Mouse (Mus musculus): ENCODE results near the gene Icos. TPM values are rescaled to one million over a fixed set of nuclear protein-coding genes. Genes with fewer than 3 reads are reported as not detected.

Icos gene
- 0.32 and 0.73 TPM in 2 replicates for polyA plus RNA-seq (2014; fragmentation: Nextera tagmentation; extraction: Ambion mirVana)

DNA sequence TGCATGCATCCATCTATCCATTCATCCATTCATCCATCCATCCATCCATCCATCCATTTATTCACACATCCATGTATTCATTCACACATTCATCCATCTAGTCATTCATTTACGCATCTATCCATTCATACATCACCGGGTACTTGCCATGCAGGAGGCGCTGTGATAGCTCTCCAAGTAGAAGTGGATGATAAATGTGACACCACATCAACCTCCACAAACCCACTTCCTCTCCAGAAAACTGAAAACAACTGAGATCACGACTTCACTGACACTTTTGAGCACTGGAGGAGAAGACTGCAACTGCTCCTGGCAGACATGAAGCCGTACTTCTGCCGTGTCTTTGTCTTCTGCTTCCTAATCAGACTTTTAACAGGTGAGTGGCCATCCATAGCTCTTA is at the start of gene Icos:
TSS of gene Icos (plus strand) at position 287 of the 400 bp plus-strand sequence.
- no peaks in the 10 kb centered on the region for H3K9me3 ChIP-seq (ENCODE audit: control insufficient read depth, low read length)
- 60% methylated on average over 6 of the region's 6 CpGs for WGBS

DNA sequence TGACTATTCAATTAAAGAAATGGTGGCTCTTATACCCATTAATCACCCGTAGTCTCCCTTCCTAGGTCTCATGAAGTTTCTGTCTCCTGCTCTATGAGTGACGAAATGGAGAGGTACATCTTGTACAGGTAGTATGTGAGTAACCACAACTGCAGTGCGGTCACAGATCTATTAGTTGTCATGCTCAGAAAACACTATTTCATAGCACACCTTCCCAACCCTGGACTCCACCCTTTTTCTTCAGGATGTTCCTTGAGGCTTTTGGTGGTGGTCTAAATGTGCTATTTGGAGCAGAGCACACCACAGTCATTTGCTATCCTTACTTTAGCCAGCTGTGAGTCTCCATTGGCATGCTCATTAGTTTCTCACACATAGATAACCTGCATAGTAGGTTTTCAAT is 48.7 kb upstream of the Icos start:
- H3K9me3 ChIP-seq (ENCODE audit: control insufficient read depth, low read length), result no peaks in the 10 kb centered on the region
- no peaks in the 10 kb centered on the region for H3K4me1 ChIP-seq (replicated peaks; ENCODE audit: control insufficient read depth, insufficient read depth, low read length)
- ATAC-seq (replicated peaks; ENCODE audit: low FRiP score) (no peak), DNase-seq (ENCODE audit: low spot score) (no peak)
- 84% methylated on average over 3 of the region's 3 CpGs for WGBS
- H3K9ac ChIP-seq (ENCODE audit: low read depth, low read length), result no peak overlapping the region
- no peak overlapping the region for H3K4me3 ChIP-seq (ENCODE audit: low read depth, low read length)
- H3K27ac ChIP-seq (ENCODE audit: low read depth, low read length), result no peak overlapping the region
- no peaks in the 10 kb centered on the region for H3K36me3 ChIP-seq (ENCODE audit: control insufficient read depth, insufficient read depth, low read length)
- H3K4me2 ChIP-seq, result no peak overlapping the region
- H3K27me3 ChIP-seq (replicated peaks; ENCODE audit: control insufficient read depth, insufficient read depth, low read length), result no peaks in the 10 kb centered on the region

More for the DNA sequence above, at the start of gene Icos:
- DNase-seq (ENCODE audit: low spot score), result no peak
- no peaks in the 10 kb centered on the region for H3K27me3 ChIP-seq (replicated peaks; ENCODE audit: control insufficient read depth, insufficient read depth, low read length)
- ATAC-seq (replicated peaks; ENCODE audit: low FRiP score), result no peak
- no peak within 1 kb of the TSS for H3K9ac ChIP-seq (ENCODE audit: low read depth, low read length)
- H3K36me3 ChIP-seq (ENCODE audit: control insufficient read depth, insufficient read depth, low read length), result no peaks in the 10 kb centered on the region
- H3K4me2 ChIP-seq, result no peak within 1 kb of the TSS
- H3K4me1 ChIP-seq (replicated peaks; ENCODE audit: control insufficient read depth, insufficient read depth, low read length), result no peaks in the 10 kb centered on the region
- H3K27ac ChIP-seq (ENCODE audit: low read depth, low read length), result no peak within 1 kb of the TSS
- no peak within 1 kb of the TSS for H3K4me3 ChIP-seq (ENCODE audit: low read depth, low read length)

DNA sequence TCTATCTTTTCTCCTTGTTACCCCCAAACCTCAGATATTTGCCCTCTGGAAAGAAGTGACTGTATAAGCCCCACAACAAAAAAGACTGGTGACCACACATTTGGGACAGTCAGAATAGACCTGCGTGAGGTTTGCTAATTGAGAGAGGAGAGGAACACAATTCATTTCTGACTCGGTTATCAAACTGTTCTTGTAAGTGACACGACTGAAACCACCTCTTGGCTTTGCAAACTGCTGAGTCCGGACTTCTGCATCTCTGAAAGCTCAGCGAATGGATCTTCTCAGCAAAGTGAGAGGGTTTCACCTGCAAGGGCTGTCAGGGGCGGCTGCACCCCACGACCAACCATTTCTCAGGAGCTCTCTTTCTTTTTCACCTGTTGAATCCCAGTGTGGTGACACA is 47.3 kb upstream of the Icos start:
- no peaks in the 10 kb centered on the region for H3K9me3 ChIP-seq (ENCODE audit: control insufficient read depth, low read length)
- H3K4me1 ChIP-seq (replicated peaks; ENCODE audit: control insufficient read depth, insufficient read depth, low read length), result no peaks in the 10 kb centered on the region
- no peak for ATAC-seq (replicated peaks; ENCODE audit: low FRiP score)
- no peaks in the 10 kb centered on the region for H3K27me3 ChIP-seq (replicated peaks; ENCODE audit: control insufficient read depth, insufficient read depth, low read length)
- H3K36me3 ChIP-seq (ENCODE audit: control insufficient read depth, insufficient read depth, low read length), result no peaks in the 10 kb centered on the region
- no peak overlapping the region for H3K27ac ChIP-seq (ENCODE audit: low read depth, low read length)
- no peak overlapping the region for H3K4me3 ChIP-seq (ENCODE audit: low read depth, low read length)
- H3K9ac ChIP-seq (ENCODE audit: low read depth, low read length), result no peak overlapping the region
- H3K4me2 ChIP-seq, result no peak overlapping the region
- 79% methylated on average over 7 of the region's 7 CpGs for WGBS
- DNase-seq (ENCODE audit: low spot score), result no peak

DNA sequence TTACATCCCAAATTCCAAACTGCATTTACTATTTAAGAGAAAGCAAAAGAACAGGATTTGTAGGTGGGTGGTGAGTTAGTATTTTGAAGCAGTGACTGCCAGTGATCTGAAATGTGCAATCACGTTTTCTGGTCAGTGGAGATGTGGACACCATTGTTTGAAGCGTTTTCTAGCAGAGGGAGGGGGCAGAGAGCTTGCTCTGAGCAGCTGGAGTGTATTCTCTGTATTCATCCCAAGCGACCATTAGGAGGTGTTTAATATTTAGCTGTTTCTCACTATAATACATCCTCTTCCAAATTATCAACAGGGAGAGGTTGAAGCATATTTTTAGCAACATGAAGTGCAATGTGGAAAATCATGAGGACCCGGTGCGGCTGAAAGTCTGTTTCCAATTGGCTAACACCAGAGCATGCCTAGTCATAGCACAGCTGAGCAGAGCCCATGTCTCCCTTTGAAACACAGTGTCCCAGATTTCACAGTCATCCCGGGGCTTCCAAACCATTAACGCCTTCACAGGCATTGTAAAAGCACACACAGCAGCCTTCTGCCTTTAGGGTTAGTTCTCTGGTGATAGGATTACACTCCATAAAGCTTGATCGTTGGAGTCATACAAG is 41.7 kb upstream of the Icos start:
- Histone ChIP-seq H3K4me2 (no peak overlapping the region), H3K36me3 (ENCODE audit: control insufficient read depth, insufficient read depth, low read length) (no peaks in the 10 kb centered on the region), H3K27me3 (replicated peaks; ENCODE audit: control insufficient read depth, insufficient read depth, low read length) (no peaks in the 10 kb centered on the region), H3K4me1 (replicated peaks; ENCODE audit: control insufficient read depth, insufficient read depth, low read length) (no peaks in the 10 kb centered on the region), H3K4me3 (ENCODE audit: low read depth, low read length) (no peak overlapping the region), H3K27ac (ENCODE audit: low read depth, low read length) (no peak overlapping the region), H3K9me3 (ENCODE audit: control insufficient read depth, low read length) (no peaks in the 10 kb centered on the region), H3K9ac (ENCODE audit: low read depth, low read length) (no peak overlapping the region)
- DNase-seq (ENCODE audit: low spot score) (no peak), ATAC-seq (replicated peaks; ENCODE audit: low FRiP score) (no peak)
- 63% methylated on average over 8 of the region's 8 CpGs for WGBS

DNA sequence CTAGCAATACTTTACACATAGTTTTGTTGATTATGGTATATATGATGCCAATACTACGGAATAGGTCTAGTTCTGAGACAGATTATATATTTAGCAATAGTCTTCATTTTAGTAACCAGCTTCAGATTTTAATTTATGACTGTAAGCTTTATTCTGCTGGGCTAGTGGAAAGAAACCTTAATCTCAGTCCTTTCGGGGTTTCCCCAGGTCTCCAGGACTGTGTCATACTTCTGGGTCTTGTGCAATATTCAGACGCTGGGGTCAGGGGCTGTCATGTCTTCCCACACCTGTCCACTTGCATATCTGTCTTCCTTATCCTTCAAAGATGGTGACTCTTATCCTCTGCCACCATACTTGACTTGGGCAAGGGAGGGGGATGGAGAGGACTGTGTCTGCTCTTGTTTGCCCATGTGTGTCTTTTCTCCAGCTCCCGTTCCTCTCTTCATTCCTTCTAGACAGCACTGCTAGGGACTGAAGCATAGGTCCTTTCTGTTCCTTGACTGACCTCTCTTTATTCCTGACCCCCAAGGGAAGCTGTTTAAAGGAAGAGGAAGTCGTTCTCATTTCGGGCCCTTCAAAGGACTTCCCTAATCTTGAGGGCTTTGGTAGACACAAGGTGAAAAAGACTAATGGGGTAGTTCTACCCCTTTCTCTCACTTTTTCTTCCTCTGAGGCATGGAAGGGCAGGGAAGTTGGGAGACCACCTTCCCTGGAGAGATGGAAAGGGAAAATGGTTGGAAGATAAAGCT is 40.6 kb upstream of the Icos start:
- H3K4me1 ChIP-seq (replicated peaks; ENCODE audit: control insufficient read depth, insufficient read depth, low read length), result no peaks in the 10 kb centered on the region
- H3K27me3 ChIP-seq (replicated peaks; ENCODE audit: control insufficient read depth, insufficient read depth, low read length), result no peaks in the 10 kb centered on the region
- H3K9ac ChIP-seq (ENCODE audit: low read depth, low read length), result no peak overlapping the region
- ATAC-seq (replicated peaks; ENCODE audit: low FRiP score) (no peak), DNase-seq (ENCODE audit: low spot score) (no peak)
- H3K4me3 ChIP-seq (ENCODE audit: low read depth, low read length), result no peak overlapping the region
- no peak overlapping the region for H3K4me2 ChIP-seq
- no peak overlapping the region for H3K27ac ChIP-seq (ENCODE audit: low read depth, low read length)
- 56% methylated on average over 6 of the region's 6 CpGs for WGBS
- H3K9me3 ChIP-seq (ENCODE audit: control insufficient read depth, low read length), result no peaks in the 10 kb centered on the region
- H3K36me3 ChIP-seq (ENCODE audit: control insufficient read depth, insufficient read depth, low read length), result no peaks in the 10 kb centered on the region

DNA sequence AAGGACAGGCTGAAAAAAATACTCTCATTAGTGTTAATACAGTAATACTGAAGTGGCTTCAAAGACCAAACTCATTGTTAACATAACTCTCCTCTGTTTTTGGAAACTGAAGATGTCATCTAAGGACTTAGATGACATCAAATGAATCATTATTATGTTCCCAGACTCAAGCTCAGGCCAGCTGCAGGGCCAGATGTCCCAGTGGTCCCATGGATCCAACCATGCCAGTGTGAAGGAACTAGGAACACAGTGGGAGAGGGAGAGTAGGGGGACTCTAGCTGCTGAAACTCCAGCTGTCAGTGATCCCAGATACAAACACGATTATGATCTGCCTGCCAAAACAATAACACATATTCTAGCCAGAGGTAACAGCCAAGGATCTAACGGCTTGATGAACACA is 39.5 kb upstream of the Icos start:
- no peak overlapping the region for H3K9ac ChIP-seq (ENCODE audit: low read depth, low read length)

DNA sequence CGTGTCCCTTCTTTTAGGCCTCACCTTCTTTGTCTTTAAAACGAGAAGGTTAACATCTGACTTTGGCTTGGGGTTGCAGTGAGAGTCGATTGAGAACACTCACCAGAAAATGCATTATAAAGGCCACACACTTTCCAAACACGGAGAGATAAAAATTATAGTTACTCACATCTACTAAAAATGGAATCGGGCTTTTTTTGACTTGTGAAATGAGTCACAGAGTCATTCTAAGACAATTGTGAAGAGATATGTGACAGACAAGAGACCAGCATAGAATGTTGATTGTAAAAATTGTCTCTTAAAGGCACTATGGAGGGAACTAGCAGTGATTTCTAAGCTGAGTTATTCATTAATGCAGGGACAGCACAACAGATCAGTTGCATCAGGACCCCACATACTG is 38.8 kb upstream of the Icos start:
- H3K4me3 ChIP-seq (ENCODE audit: low read depth, low read length), result no peak overlapping the region
- ATAC-seq (replicated peaks; ENCODE audit: low FRiP score), result no peak

More for the DNA sequence above, 39.5 kb upstream of the Icos start:
- Histone ChIP-seq H3K27me3 (replicated peaks; ENCODE audit: control insufficient read depth, insufficient read depth, low read length) (no peaks in the 10 kb centered on the region), H3K4me1 (replicated peaks; ENCODE audit: control insufficient read depth, insufficient read depth, low read length) (no peaks in the 10 kb centered on the region), H3K36me3 (ENCODE audit: control insufficient read depth, insufficient read depth, low read length) (no peaks in the 10 kb centered on the region), H3K4me2 (no peak overlapping the region), H3K4me3 (ENCODE audit: low read depth, low read length) (no peak overlapping the region), H3K27ac (ENCODE audit: low read depth, low read length) (no peak overlapping the region), H3K9me3 (ENCODE audit: control insufficient read depth, low read length) (no peaks in the 10 kb centered on the region)
- 82% methylated on average over 2 of the region's 2 CpGs for WGBS
- ATAC-seq (replicated peaks; ENCODE audit: low FRiP score) (no peak), DNase-seq (ENCODE audit: low spot score) (no peak)

DNA sequence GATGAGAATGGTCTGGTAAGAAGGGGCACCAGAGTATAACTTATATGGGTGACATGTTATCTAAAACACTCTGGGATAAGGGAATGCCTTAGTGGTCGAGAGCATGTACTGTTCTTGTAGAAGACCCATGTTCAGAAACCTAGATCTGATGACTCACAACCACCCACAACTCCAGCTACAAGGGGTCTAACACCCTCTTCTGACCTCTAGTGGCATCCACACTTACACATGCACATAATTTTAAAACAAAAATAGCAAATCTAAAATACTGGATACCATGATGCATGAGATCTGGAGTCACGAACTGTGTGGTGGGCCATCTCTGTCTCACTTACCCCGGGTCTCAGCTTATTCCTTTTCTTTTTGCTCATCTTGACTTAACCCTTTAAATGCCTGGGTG is 37.7 kb upstream of the Icos start:
- DNase-seq (ENCODE audit: low spot score) (no peak), ATAC-seq (replicated peaks; ENCODE audit: low FRiP score) (no peak)
- no peak overlapping the region for H3K9ac ChIP-seq (ENCODE audit: low read depth, low read length)
- H3K27ac ChIP-seq (ENCODE audit: low read depth, low read length), result no peak overlapping the region
- no peaks in the 10 kb centered on the region for H3K4me1 ChIP-seq (replicated peaks; ENCODE audit: control insufficient read depth, insufficient read depth, low read length)
- no peaks in the 10 kb centered on the region for H3K36me3 ChIP-seq (ENCODE audit: control insufficient read depth, insufficient read depth, low read length)
- H3K27me3 ChIP-seq (replicated peaks; ENCODE audit: control insufficient read depth, insufficient read depth, low read length), result no peaks in the 10 kb centered on the region
- H3K4me3 ChIP-seq (ENCODE audit: low read depth, low read length), result no peak overlapping the region
- 66% methylated on average over 3 of the region's 3 CpGs for WGBS
- H3K9me3 ChIP-seq (ENCODE audit: control insufficient read depth, low read length), result no peaks in the 10 kb centered on the region
- H3K4me2 ChIP-seq, result no peak overlapping the region

More for the DNA sequence above, 38.8 kb upstream of the Icos start:
- no peaks in the 10 kb centered on the region for H3K9me3 ChIP-seq (ENCODE audit: control insufficient read depth, low read length)
- no peak for DNase-seq (ENCODE audit: low spot score)
- H3K4me2 ChIP-seq, result no peak overlapping the region
- 79% methylated on average over 5 of the region's 5 CpGs for WGBS
- H3K27me3 ChIP-seq (replicated peaks; ENCODE audit: control insufficient read depth, insufficient read depth, low read length), result no peaks in the 10 kb centered on the region
- H3K9ac ChIP-seq (ENCODE audit: low read depth, low read length), result no peak overlapping the region
- H3K4me1 ChIP-seq (replicated peaks; ENCODE audit: control insufficient read depth, insufficient read depth, low read length), result no peaks in the 10 kb centered on the region
- no peaks in the 10 kb centered on the region for H3K36me3 ChIP-seq (ENCODE audit: control insufficient read depth, insufficient read depth, low read length)
- H3K27ac ChIP-seq (ENCODE audit: low read depth, low read length), result no peak overlapping the region

DNA sequence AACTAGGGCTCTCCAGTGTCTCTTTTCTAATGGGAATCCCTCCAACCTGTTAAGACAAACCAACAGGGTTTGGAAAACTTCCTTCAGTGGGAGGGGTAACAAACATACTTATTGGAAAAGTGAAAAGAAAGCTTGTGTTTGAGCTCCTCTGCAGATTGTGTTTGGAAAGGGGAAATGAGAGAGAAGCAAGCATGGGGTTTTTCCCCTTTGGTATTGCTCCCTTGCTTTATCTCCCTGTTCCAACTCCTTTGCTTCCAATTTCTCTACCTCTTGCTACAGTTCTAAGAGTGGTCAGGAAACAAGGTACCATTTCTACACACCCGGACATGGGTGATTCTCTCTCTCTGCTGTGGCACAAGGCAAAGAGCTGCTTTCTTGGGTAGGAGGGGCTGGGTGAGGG is 37.1 kb upstream of the Icos start:
- WGBS, result 87% methylated on average over 1 of the region's 1 CpGs

More for the DNA sequence above, 37.1 kb upstream of the Icos start:
- Histone ChIP-seq H3K27me3 (replicated peaks; ENCODE audit: control insufficient read depth, insufficient read depth, low read length) (no peaks in the 10 kb centered on the region), H3K9ac (ENCODE audit: low read depth, low read length) (no peak overlapping the region), H3K9me3 (ENCODE audit: control insufficient read depth, low read length) (no peaks in the 10 kb centered on the region), H3K36me3 (ENCODE audit: control insufficient read depth, insufficient read depth, low read length) (no peaks in the 10 kb centered on the region), H3K4me2 (no peak overlapping the region), H3K27ac (ENCODE audit: low read depth, low read length) (no peak overlapping the region), H3K4me3 (ENCODE audit: low read depth, low read length) (no peak overlapping the region), H3K4me1 (replicated peaks; ENCODE audit: control insufficient read depth, insufficient read depth, low read length) (no peaks in the 10 kb centered on the region)
- ATAC-seq (replicated peaks; ENCODE audit: low FRiP score), result no peak
- DNase-seq (ENCODE audit: low spot score), result no peak
